Mouse (Mus musculus) lung, adult 2 months (tissue): ENCODE measurements at regions not wholly inside any gene's neighbourhood (a gene's known extent, or its start where the extent isn't known, plus 50 kb on each side); places are given as distances from the start of the nearest gene placed in this dataset.
A peak's percentile ranks its signal among the peaks of the same experiment; 100 is the strongest.
"Not testable (repeated sequence)": the region's sequence is repeated elsewhere in the genome, so short reads cannot be mapped to it uniquely, and the experiment has no call there.

ENCODE experiments used
- DNase-seq: peaks from one replicate; pipeline ENCODE4 v3.0.0; 2022
- H3K4me1 ChIP-seq: fragments of 200-500 bp; 2 replicates; pipeline ENCODE4 v1.6.1; 2011; ENCODE audit warnings: low read length; ENCODE audit not compliant: control insufficient read depth, insufficient read depth
- H3K4me3 ChIP-seq: fragments of 200-500 bp; replicated peaks from 2 replicates; pipeline ENCODE3; 2011; ENCODE audit warnings: low read depth, mild to moderate bottlenecking, control low read depth, low read length; ENCODE audit errors: extremely low read depth
- CTCF ChIP-seq: fragments of 200-500 bp; IDR thresholded peaks from 2 replicates; pipeline ENCODE4 v1.5.1; 2011; ENCODE audit warnings: mild to moderate bottlenecking, low read length, control low read depth; ENCODE audit not compliant: insufficient read depth
- POLR2A ChIP-seq: fragments of 200-500 bp; IDR thresholded peaks from 2 replicates; pipeline ENCODE4 v1.6.1; 2011; ENCODE audit warnings: low read depth, mild to moderate bottlenecking, control low read depth, low read length, borderline replicate concordance; ENCODE audit errors: extremely low read depth
- WGBS: fragments of 180-500 bp; shearing (Covaris S2); methylation state at CpG from one replicate; pipeline ENCODE4 v1.1.7; 2018; 5-methylcytosine and 5-hydroxymethylcytosine counted together

DNA sequence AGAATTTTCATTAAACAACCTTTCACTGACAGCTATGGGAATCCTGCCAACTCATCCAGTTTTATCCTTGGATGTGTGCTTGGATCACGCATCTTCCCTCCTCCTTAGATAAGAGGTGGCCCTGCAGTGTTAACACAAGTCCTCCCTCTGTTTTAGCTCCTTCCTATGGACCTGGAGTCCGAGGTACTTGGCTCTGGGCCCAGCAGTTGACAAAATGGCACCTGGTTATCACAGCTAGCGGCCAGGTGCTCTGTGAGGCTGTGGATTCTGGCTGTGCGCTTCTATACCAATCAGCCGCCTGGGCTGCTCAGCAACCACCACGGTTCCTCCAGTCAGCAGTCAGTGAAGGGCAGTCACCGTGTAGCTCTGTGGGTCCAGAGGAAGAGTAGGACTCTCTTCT is 157.4 kb downstream of the Prdm2 start:
- TF ChIP-seq CTCF: no peak
- no peak for TF ChIP-seq POLR2A
- no peak for DNase-seq
- H3K4me1 ChIP-seq: no peaks in the 10 kb centered on the region
- no peak overlapping the region for H3K4me3 ChIP-seq
- 71% methylated on average over 7 of the region's 7 CpGs for WGBS

DNA sequence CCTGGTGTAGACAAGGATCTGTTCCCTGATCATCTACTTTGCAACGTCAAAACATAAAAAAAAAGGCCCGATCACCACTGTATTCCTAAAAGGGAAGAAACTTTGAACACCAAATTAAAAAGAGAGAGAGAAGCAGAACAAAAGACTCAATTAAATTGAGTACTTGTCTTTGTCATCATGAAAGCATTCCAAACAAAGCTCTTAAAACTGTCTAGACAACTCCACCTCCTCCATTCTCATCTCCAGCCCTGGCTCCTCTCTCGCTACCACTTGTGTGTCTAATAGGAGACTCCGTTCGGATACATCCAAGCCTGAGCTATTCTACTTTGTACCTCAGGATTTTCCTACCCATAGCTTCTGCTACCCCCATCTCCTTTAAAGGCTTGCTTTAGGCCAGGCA is 159.8 kb downstream of the Prdm2 start:
- DNase-seq: no peak
- Histone ChIP-seq H3K4me3 (no peak overlapping the region), H3K4me1 (no peaks in the 10 kb centered on the region)
- TF ChIP-seq CTCF (no peak), POLR2A (no peak)
- WGBS: 93% methylated on average over 5 of the region's 5 CpGs

GRCm38 (mm10) chr4:143051205-143051604 is 161.6 kb downstream of the Prdm2 start:
- WGBS: 89% methylated on average over 1 of the region's 1 CpGs
- Histone ChIP-seq H3K4me3 (no peak overlapping the region), H3K4me1 (no peaks in the 10 kb centered on the region)
- no peak for DNase-seq
- no peak for TF ChIP-seq POLR2A
- TF ChIP-seq CTCF: no peak

GRCm38 (mm10) chr4:143045245-143045644 is 167.6 kb downstream of the Prdm2 start:
- no peak for DNase-seq
- TF ChIP-seq CTCF: no peak
- TF ChIP-seq POLR2A: no peak
- Histone ChIP-seq H3K4me3 (no peak overlapping the region), H3K4me1 (no peaks in the 10 kb centered on the region)
- 24% methylated on average over 7 of the region's 7 CpGs for whole genome bisulfite sequencing

DNA sequence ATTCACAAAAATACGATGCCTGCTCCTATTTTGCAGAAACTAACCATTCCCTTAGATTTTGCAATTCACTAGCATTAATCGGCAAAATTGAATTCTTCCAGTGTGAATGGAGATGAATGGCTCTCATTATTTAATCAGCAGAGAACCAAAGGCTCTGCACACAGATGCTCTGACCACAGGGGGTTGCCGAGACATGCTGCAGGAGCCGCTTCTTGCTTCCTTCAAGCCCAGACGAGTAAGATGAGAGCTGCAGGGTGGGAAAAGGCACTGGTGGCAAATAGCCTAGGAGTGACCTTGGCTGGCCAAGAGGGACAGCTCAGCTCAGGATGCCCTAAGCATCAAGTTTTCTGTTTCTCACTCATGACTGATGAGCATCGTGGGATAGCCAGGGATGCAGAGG is 170.0 kb downstream of the Prdm2 start:
- H3K4me1 ChIP-seq: no peaks in the 10 kb centered on the region
- no peak overlapping the region for H3K4me3 ChIP-seq
- WGBS: 55% methylated on average over 6 of the region's 6 CpGs
- DNase-seq: no peak
- TF ChIP-seq POLR2A: no peak
- TF ChIP-seq CTCF: no peak

DNA sequence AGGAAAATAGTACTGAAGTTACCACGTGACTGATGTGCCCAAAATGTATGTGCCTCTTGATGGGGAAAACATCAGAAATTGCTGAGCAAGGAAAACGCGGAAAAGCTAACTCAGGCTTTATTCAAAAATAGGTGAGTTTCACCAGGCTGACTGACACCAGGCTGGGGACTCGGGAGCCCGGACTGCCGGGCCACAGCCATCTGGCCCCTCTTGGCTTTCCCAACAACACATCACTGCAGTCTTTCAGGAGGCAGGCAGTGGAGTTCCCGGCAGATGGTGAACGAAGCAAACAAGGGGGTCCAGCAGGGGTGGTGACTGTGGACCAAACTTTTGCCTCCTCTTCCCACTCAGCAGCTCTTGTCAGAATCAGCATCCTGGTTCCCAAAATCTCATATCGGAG is 174.2 kb downstream of the Prdm2 start:
- no peak for TF ChIP-seq CTCF
- no peak for TF ChIP-seq POLR2A
- no peak for DNase-seq
- Histone ChIP-seq H3K4me1 (no peaks in the 10 kb centered on the region), H3K4me3 (no peak overlapping the region)
- WGBS: 71% methylated on average over 9 of the region's 9 CpGs

- 59% methylated on average over 4 of the region's 4 CpGs for WGBS
- DNase-seq: no peak
- TF ChIP-seq POLR2A (no peak), CTCF (no peak)
- Histone ChIP-seq H3K4me1 (no peaks in the 10 kb centered on the region), H3K4me3 (no peak overlapping the region)
Observed at GRCm38 (mm10) chr4:143036704-143037103, 176.1 kb downstream of the Prdm2 start.

DNA sequence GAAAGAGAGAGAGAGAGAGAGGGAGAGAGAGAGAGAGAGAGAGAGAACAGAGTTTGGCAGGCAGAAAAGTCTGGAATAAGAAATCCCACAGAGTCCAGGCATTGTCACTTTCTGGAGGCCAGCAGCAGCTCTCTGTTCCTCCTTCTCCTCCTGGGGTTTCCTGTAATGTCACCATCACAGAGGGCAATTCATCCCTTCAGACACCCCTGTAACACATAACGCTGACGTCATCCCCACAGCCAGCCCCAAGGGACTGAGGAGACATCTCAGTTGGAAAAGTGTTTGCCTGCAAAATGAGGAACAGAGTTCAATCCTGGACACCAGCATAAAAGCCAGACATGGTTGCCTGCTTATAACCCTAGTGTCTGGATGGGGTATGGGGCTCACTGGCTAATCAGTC is 177.7 kb downstream of the Prdm2 start:
- H3K4me3 ChIP-seq, H3K4me1 ChIP-seq, DNase-seq: not testable (repeated sequence)
- 63% methylated on average over 2 of the region's 2 CpGs for WGBS

DNA sequence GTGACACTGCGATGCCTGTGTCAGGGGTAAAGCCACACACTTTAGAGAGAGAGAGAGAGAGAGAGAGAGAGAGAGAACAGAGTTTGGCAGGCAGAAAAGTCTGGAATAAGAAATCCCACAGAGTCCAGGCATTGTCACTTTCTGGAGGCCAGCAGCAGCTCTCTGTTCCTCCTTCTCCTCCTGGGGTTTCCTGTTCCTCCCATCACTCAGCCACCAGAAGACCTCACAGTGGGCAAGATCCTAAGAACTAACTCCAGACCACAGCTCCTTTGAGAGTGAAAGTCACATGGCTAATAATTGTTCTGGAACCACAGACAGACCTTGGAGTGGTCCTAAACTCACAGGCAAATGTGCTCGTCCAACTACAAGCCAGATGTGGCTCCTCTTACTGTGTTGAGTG is 178.5 kb downstream of the Prdm2 start:
- DNase-seq, H3K4me3 ChIP-seq, H3K4me1 ChIP-seq: not testable (repeated sequence)
- WGBS: 62% methylated on average over 2 of the region's 2 CpGs

DNA sequence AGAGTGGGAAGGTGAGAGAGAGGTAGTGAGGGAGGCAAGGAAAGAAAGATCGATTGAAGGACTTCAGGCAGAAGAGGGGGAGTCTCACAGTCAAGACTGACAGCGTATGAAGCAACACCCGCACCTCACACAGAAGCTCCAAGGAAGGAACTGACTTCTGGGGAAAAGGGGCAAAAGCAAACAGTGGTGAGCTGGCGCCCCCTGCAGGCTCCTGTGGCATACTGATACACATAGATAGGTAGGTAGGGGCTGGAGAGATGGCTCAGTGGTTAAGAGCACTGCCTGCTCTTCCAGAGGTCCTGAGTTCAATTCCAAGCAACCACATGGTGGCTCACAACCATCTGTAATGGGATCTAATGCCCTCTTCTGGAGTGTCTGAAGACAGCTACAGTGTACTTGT is 183.0 kb downstream of the Prdm2 start:
- 68% methylated on average over 4 of the region's 4 CpGs for WGBS

DNA sequence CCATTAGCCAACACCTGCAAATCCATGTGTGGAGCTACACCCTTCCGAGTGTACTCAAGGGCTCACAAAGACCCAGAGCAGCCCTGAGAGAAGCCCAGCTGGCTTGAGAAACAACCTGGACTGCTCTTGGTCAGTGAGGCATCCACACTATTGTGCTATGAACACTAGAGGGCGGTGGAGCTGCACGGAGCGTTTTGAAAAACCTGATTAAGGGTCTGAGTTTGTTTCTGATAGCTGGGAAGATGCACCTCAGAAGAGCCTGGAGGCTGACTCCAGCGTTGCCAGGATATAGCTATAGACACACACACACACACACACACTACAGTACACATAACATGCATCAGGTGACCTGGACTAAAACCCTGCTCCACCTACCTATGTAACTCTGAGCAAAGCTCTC is 185.5 kb downstream of the Prdm2 start:
- WGBS: 4% methylated on average over 5 of the region's 5 CpGs

More for the DNA sequence above, 183.0 kb downstream of the Prdm2 start:
- H3K4me3 ChIP-seq, H3K4me1 ChIP-seq, DNase-seq: not testable (repeated sequence)

More for the DNA sequence above, 185.5 kb downstream of the Prdm2 start:
- no peaks in the 10 kb centered on the region for H3K4me1 ChIP-seq
- no peak overlapping the region for H3K4me3 ChIP-seq
- peak; percentile 37 for DNase-seq
- TF ChIP-seq CTCF (peak; percentile 75), POLR2A (no peak)
